Mouse (Mus musculus): ENCODE measurements around the gene Tecpr2. TPM values are rescaled to one million over a fixed set of nuclear protein-coding genes. Genes with fewer than 3 reads are reported as not detected.
A peak's percentile ranks its signal among the peaks of the same experiment; 100 is the strongest.

Tecpr2 gene
- total RNA-seq, 1 experiment from 2014 or later = 3.8 TPM

DNA sequence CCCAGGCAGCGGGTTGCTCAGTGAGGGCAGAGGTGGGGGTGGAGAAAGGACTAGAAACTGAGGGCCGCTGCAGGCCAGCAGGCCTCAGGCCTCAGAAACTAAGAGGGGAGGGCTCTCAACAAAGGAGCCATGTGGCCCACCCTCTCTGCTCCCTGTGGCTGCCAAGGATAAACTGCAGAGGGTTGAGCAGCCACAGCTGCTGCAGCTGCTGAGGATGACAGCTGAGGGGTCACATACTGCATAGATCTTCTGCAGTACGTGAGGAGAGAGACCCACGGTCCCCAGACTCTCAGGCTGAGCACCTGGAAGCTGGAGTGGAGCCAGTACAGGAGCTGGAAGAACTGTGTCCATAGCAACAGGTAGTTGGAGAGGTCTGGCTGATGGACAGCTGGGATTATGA is 95.5 kb downstream of the Tecpr2 start:
- ATAC-seq (replicated peaks in 1 of 2; ENCODE audit: insufficient read depth in 1 of 2, low FRiP score in 2 of 2, low TSS enrichment in 1 of 2, low read depth in 1 of 2, poor library complexity in 2 of 2, severe bottlenecking in 2 of 2) = no peak

DNA sequence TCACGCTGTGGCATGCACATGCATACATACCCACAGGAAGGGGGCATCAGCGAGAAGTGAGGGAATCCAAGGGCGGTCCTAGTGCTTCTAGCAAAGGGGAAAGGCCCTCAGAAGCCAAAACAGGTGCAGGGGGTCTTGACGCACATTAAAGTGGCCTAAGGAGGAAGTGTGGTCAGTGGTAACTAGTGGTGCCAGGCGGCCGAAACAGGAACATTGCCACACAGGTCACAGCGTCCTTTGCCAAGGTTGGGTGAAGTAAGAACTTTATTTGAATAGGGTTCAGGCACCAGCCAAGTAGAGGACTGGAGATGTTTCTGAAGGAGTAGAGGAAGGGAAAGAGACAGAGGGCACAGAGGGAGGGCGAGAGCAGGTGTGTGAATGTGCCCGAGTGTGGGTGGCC is 96.1 kb downstream of the Tecpr2 start:
- ATAC-seq (replicated peaks in 1 of 2; ENCODE audit: insufficient read depth in 1 of 2, low FRiP score in 2 of 2, low TSS enrichment in 1 of 2, low read depth in 1 of 2, poor library complexity in 2 of 2, severe bottlenecking in 2 of 2) = peak; percentile 23 to 73; a peak in 3 of 4 replicates

DNA sequence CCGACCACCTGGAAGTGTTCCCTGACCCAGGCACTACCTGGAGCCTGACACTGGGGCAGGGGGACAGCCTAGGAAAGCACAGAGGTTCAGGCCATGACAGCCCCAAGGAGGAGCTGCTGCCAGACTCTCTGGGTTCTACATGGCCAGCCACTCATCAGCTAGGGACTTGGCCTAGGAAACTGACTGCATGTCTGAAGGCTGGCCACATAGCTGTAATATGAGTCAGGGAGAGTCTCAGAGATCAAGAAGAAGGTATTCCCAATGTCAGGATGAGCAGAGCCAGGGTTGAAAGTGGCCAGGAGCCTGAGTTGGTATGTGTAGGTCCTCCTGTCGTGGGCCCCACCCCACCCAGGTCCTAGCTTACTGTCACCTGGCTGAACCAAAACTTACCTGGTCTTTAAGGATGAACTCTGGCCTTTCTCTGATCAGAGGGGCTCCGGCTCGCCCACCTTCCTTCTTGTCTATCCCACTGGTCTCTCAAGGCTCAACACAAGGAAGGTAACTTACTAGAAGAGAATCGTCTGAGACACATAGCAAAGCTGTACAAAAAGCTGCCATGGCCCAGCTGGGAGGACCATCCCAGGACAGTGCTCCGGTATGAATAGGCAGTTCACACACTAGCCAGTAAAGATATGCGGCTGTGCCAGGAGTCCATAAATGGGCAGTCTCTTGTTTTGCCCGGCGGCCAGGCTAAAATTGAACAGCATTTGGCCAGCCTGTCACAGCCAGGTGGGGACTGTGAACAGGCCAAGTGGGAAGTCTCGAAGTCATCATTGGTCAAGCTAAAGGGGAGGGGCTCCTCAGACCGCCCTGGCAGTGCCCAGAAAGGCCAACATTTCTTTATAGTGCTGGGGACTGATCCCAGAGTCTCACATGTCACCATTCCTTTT is 97.7 kb downstream of the Tecpr2 start:
- no peak for ATAC-seq (replicated peaks in 1 of 2; ENCODE audit: insufficient read depth in 1 of 2, low FRiP score in 2 of 2, low TSS enrichment in 1 of 2, low read depth in 1 of 2, poor library complexity in 2 of 2, severe bottlenecking in 2 of 2)

DNA sequence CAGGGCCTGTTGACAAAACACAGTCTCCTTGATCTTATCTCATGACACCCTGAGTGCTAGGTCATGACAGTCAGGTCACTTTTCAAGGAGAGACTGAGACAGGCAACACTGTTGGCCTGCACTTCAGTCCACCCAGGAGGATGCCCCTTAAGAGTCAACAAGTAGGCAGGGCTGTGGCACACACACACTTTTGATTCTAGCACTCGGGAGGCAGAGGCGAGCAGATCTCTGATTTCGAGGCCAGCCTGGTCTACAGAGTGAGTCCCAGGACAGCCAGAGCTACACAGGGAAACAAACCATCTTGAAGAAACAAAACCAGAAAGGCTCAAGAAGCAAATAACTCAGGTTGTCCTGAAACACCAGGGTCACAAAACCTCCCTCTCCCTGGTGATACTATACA is 100.3 kb downstream of the Tecpr2 start:
- no peak for ATAC-seq (replicated peaks in 1 of 2; ENCODE audit: insufficient read depth in 1 of 2, low FRiP score in 2 of 2, low TSS enrichment in 1 of 2, low read depth in 1 of 2, poor library complexity in 2 of 2, severe bottlenecking in 2 of 2)

DNA sequence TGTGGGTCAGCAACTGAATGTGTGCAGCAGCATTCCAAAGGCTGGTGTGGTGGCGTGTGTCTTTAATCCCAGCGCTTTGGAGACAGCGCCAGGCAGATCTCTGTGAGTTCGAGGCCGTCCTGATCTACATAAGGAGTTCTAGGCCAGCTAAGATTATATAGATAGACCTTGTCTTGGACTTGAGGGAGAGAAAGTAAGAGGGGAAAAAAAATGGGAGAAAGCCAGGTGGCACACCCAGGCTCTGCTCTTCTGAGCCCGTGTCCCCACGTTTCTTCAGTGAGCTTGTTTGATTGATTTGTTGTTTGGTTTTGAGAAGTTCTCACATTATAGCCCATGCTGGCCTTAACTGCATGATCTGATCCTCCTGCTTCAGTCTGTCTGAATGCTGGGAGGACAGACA is 101.4 kb downstream of the Tecpr2 start:
- no peak for ATAC-seq (replicated peaks in 1 of 2; ENCODE audit: insufficient read depth in 1 of 2, low FRiP score in 2 of 2, low TSS enrichment in 1 of 2, low read depth in 1 of 2, poor library complexity in 2 of 2, severe bottlenecking in 2 of 2)

DNA sequence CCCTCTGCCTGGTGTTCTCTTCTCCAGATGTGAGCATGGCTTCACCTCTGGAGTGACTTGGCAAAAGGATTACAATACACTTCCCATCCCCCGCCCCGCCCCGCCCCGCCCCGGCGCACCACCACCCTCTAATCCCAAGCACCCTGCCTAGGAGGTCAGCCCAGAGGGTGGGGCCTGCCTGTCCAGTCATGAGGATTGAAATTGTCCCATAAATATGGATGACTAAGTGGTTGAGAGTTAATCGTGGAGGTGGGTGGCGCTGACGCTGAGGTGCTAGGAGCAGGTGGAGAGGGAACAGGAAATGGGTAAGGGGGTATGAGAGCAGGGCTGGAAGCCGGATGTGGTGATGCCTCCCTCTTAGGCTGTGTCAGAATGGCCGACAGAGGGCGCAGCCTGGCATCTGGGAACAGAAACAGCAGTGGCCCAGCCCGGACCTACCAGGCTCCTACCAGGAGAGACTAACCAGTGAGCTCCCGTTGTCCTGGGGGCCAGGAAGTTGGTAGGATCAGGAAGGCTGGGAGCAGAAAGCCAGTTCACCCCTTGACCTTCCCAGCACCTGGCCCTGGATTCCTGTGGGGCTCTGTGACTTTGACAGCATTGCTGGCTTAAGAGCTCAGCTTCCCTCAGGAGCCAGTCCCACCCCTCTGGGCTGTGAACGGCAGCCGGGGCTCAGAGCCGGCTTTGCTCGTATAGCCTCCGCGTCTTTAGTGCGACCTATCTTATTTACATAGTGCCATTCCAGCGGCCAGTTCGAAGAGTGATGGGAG is 102.5 kb downstream of the Tecpr2 start:
- ATAC-seq (replicated peaks in 1 of 2; ENCODE audit: insufficient read depth in 1 of 2, low FRiP score in 2 of 2, low TSS enrichment in 1 of 2, low read depth in 1 of 2, poor library complexity in 2 of 2, severe bottlenecking in 2 of 2) = peak; percentile 85 to 86

DNA sequence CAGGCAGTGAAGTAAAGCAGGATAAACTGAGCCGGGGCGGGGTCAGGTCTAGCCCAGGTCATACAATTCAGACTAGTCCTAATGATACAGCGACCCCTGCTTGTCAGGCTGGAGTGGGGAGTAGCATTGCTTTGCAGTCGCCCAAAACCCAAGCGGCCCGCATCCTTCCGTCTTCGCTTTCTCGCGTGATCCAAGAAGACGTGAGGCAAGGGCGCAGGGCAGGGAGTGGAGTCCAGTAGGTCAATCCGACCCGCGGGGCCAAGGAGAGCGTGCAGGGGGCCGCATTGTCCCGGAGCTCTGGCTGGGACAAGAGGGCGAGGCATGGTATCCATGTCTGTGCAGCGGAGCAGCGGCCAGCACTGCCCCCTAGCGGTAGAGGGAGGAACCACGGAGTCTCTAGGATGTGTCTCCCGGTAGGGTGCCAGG is 103.1 kb downstream of the Tecpr2 start:
- peak; percentile 87 to 90 for ATAC-seq (replicated peaks in 1 of 2; ENCODE audit: insufficient read depth in 1 of 2, low FRiP score in 2 of 2, low TSS enrichment in 1 of 2, low read depth in 1 of 2, poor library complexity in 2 of 2, severe bottlenecking in 2 of 2)

DNA sequence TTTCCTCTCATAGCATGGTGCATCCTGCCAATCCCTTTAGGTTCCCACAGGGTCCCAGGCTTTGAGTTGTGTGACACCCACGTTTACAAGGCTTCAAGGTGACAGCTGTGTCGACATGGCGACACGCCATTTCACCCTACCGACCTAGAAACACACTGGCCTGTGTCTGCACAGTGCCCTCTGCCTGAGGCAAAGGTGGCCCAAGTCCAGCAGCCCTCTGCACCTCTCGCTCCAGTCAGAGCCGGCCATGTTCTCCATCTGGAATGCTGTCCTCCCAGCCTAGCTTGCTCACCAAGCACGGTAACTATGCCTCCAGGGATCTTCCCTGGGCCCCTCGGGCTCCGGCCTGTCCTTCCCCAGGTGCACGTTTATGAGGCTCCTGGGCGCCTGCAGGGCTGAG is 103.7 kb downstream of the Tecpr2 start:
- no peak for ATAC-seq (replicated peaks in 1 of 2; ENCODE audit: insufficient read depth in 1 of 2, low FRiP score in 2 of 2, low TSS enrichment in 1 of 2, low read depth in 1 of 2, poor library complexity in 2 of 2, severe bottlenecking in 2 of 2)

DNA sequence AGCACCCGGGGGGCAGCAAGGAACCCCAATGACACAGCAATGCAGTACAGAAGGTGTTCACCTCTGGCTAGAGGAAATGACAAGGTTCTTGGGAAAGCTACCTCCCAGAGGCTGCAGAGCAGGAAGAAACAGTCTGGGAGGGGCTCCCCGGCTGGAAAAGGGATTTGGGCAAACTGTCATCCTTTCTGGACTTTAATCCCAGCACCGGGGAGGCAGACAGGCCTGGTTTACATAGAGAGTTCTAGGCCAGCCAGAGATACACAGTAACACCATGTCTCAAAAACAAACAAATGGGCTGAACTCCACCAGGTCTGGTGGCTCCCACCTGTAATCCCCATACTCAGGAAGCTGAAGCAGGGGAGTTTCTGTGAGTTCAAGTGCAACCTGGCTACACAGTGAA is 104.2 kb downstream of the Tecpr2 start:
- no peak for ATAC-seq (replicated peaks in 1 of 2; ENCODE audit: insufficient read depth in 1 of 2, low FRiP score in 2 of 2, low TSS enrichment in 1 of 2, low read depth in 1 of 2, poor library complexity in 2 of 2, severe bottlenecking in 2 of 2)

DNA sequence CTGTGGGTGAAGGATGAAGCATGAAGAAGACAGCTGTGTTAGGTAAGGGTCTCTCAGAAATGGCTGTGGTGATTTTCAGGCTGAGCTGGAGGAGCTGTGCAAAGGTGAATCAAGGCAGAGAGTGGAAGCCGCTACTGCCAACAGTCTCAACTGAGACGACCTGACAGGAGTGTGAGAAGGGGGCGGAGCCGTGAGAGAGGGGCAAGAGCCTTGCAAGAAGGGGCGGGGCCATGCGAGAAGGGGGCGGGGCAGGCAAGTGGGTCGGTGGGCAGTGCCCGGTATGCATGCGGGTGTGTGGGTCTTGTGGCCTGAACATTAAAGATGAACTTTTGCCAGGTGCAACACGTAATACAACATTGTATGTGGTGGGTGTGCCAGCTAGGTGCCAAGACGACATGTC is 105.6 kb downstream of the Tecpr2 start:
- ATAC-seq (replicated peaks in 1 of 2; ENCODE audit: insufficient read depth in 1 of 2, low FRiP score in 2 of 2, low TSS enrichment in 1 of 2, low read depth in 1 of 2, poor library complexity in 2 of 2, severe bottlenecking in 2 of 2) = no peak

DNA sequence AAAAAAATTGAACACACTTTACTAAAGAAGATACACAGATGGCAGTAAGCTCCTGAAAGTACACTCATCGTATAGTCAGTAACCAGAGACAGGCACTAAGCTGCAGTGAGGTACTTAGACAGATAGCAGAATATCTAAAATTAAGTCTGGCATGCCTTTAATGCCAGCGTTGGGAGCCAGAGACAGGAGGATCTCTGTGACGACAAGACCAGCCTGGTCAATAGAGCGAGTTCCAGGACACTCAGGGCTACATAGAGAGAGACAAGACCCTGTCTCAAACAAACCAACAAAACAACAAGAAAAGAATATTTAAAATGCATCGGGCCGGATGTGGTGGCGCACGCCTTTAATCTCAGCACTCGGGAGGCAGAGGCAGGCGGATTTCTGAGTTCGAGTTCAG is 109.0 kb downstream of the Tecpr2 start:
- ATAC-seq (replicated peaks in 1 of 2; ENCODE audit: insufficient read depth in 1 of 2, low FRiP score in 2 of 2, low TSS enrichment in 1 of 2, low read depth in 1 of 2, poor library complexity in 2 of 2, severe bottlenecking in 2 of 2) = no peak

DNA sequence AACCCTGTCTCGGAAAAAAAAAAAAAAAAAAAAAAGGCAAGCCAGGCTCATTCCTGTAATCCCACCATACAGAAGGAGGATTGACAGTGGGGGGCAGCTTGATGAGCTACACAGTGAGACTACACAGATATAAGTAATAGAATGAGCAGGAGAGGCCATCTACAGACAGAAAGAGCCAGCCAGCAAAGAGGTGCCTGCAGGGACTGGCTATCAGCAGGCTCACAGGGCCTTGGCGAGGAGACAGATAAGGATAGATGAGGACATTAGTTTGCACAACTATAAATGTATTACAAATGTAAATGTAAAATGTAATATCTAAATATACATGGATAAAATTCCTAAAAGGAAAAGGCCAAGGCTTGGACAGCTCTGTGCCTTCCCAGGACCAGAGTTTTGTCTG is 110.8 kb downstream of the Tecpr2 start:
- ATAC-seq (replicated peaks in 1 of 2; ENCODE audit: insufficient read depth in 1 of 2, low FRiP score in 2 of 2, low TSS enrichment in 1 of 2, low read depth in 1 of 2, poor library complexity in 2 of 2, severe bottlenecking in 2 of 2) = no peak

DNA sequence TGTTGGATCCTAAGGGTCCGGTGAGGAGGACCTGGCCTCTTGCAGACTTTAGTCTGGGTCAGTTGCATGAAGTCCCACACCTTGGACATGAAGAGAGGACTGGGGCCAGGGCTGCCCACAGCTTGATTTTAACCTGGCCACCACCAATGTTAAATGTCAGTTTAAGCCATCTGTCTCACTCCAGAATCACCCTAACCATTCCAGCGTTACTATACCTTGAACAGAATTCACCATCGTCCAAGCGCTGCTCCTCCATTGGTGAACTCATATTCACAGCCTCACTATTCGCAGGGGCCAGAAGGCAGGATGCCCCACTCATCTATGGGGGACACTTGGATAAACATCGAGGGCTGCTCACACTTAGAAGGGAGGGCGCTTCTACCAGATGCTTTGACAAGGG is 111.9 kb downstream of the Tecpr2 start:
- ATAC-seq (replicated peaks in 1 of 2; ENCODE audit: insufficient read depth in 1 of 2, low FRiP score in 2 of 2, low TSS enrichment in 1 of 2, low read depth in 1 of 2, poor library complexity in 2 of 2, severe bottlenecking in 2 of 2) = no peak

DNA sequence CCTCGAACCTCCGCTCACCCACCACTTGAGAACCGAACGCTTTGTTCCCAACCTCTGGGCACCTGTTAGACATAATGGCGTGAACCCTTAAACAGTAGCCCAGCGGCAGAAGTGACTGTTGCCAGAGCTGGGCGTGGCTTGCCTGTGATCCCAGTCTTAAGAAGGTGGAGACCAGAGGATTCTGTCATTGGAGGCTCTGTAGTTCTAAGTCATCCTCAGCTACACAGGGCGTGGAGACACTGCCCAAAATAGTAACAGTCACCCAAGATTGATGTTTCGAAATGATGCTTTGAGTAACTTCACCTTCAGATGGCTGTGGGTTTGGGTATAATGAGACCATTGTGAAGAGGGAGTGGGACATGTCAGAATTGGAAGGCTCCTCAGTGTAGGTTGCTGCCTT is 115.1 kb downstream of the Tecpr2 start:
- no peak; a peak in 1 of 4 replicates for ATAC-seq (replicated peaks in 1 of 2; ENCODE audit: insufficient read depth in 1 of 2, low FRiP score in 2 of 2, low TSS enrichment in 1 of 2, low read depth in 1 of 2, poor library complexity in 2 of 2, severe bottlenecking in 2 of 2)

DNA sequence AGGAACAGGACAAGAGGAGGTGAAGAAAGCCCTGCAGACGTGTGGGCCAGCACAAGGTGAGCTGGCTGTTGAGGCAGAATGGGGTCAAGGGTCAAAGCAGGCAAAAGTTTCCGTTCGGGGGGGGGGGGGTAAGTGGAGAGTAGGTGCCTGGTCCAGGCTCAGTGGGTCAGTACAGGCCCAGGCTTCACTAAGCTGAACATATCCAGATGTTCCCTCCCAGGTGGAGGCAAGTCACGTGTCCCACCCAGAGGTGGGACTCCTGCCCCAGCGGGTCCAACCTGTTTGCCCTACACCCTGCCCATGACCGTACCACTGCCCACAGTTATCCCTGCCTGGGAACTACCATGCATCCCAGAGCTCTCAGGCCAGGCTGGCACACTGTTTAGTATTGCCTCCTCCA is 116.7 kb downstream of the Tecpr2 start:
- ATAC-seq (replicated peaks in 1 of 2; ENCODE audit: insufficient read depth in 1 of 2, low FRiP score in 2 of 2, low TSS enrichment in 1 of 2, low read depth in 1 of 2, poor library complexity in 2 of 2, severe bottlenecking in 2 of 2) = no peak

DNA sequence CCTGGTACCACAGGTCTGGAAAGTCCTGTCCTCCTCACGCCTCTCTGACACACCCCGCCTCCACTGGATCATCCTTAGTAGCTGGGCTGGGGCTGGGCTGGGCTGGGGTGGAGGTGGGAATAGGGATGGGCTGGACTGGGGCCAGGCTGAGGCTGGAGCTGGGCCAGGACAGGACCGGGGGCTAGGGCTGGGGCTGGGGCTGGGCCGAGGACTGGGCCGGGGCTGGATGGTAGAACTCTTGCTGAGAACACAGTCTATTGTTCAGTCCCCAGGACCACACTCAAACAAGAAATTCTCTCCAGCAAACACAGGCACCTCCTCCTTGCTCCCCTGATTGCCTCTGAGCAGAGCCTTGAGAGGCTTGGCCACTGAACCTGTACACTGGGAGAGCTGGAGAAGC is 117.3 kb downstream of the Tecpr2 start:
- ATAC-seq (replicated peaks in 1 of 2; ENCODE audit: insufficient read depth in 1 of 2, low FRiP score in 2 of 2, low TSS enrichment in 1 of 2, low read depth in 1 of 2, poor library complexity in 2 of 2, severe bottlenecking in 2 of 2) = no peak

DNA sequence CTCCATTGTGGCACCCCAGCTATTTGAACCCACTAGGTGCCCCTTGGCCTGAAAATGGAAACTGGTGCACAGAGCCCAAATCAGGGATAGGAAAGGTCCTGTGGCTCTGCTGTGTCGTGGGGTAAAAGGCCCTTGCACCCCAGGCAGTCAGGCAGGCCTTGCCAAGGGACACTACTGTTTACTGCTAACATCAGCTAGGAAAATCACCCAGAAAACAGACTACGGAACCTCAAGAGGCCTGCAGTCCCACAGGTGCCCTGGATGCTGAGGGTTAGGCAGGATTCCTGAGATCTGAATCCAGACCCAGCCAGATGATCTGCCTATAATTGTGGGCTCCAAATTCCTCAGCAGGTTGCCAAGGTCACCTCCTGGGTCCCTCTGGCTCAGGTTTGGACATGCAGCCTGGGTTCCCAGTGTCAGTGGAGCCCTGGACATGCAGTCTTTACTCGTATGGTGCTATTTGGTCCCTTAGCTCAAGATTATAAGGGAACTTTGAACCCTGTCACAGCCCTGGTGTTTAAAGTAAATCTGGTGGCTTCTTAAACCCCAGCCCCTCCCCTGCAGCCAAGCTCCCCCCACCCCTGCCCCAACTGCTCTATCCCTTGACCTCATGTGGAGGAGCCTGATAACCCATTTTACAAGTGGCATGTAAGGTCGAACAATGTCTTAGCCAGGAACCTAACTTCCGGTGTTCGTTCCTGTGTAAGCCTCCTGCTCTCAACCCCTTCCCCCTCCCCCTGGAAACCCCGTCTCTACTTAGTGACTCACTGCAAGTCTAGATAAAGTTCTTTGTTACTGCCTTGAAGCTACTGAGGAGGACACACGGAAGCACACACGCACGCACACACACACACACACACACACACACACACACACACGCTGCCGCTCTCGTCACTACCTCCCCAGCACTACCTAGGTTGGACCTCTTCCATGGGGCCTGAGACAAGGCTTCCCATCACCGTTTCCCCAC is 118.4 kb downstream of the Tecpr2 start:
- peak; percentile 63 to 71; a peak in 3 of 4 replicates for ATAC-seq (replicated peaks in 1 of 2; ENCODE audit: insufficient read depth in 1 of 2, low FRiP score in 2 of 2, low TSS enrichment in 1 of 2, low read depth in 1 of 2, poor library complexity in 2 of 2, severe bottlenecking in 2 of 2)

All from hematopoietic stem cell, adult 5-6 weeks (primary cell).